Mouse (Mus musculus): Measurements from ENCODE around the gene Vamp8. TPM values are rescaled to one million over a fixed set of nuclear protein-coding genes. Genes with fewer than 3 reads are reported as not detected.

The Vamp8 gene
- 30.4 TPM for polyA plus RNA-seq (2015; fragmentation: Illumina TruSeq; extraction: RNeasy Lipid Tissue Mini Kit (QIAGEN cat#74804); ENCODE audit: low read depth, low replicate concordance)

GRCm38 (mm10) chr6:72389941-72390771 is at the start of gene Vamp8:
Gene Vamp8 (minus strand): TSS chr6:72390703.

GRCm38 (mm10) chr6:72439355-72440185 is 49.1 kb upstream of the Vamp8 start, which contains the start of gene Mat2a:
Gene Mat2a (minus strand): TSS chr6:72439558.

GRCm38 (mm10) chr6:72414076-72414756 is 23.7 kb upstream of the Vamp8 start, which contains the start of gene Ggcx:
Gene Ggcx (plus strand): TSS chr6:72414308.

GRCm38 (mm10) chr6:72380131-72380770 is 10.3 kb downstream of the Vamp8 start, which contains the start of gene Vamp5:
Gene Vamp5 (minus strand): TSS chr6:72380468.

GRCm38 (mm10) chr6:72366844-72367443 is 23.6 kb downstream of the Vamp8 start, which contains the start of gene Rnf181:
Gene Rnf181 (minus strand): TSS chr6:72366956.

GRCm38 (mm10) chr6:72355066-72355911 is 35.2 kb downstream of the Vamp8 start, which contains the start of gene Tmem150a:
Gene Tmem150a (plus strand): TSS chr6:72355447.

GRCm38 (mm10) chr6:72347166-72347941 is 43.1 kb downstream of the Vamp8 start, which contains the start of gene 0610030E20Rik:
Gene 0610030E20Rik (plus strand): TSS chr6:72347317.

GRCm38 (mm10) chr6:72345074-72345567 is 45.4 kb downstream of the Vamp8 start, which contains the start of gene Usp39:
Gene Usp39 (minus strand): TSS chr6:72345184.

Other genes starting within 250 kb of the Vamp8 start
- 1.9 TPM for gene Atoh8, start 155.1 kb downstream of the Vamp8 start, polyA plus RNA-seq (2015; fragmentation: Illumina TruSeq; extraction: RNeasy Lipid Tissue Mini Kit (QIAGEN cat#74804); ENCODE audit: low read depth, low replicate concordance)
- gene Sftpb, start 86.1 kb downstream of the Vamp8 start, polyA plus RNA-seq (2015; fragmentation: Illumina TruSeq; extraction: RNeasy Lipid Tissue Mini Kit (QIAGEN cat#74804); ENCODE audit: low read depth, low replicate concordance) = not detected
- 31.3 TPM for gene Usp39, start 45.5 kb downstream of the Vamp8 start, polyA plus RNA-seq (2015; fragmentation: Illumina TruSeq; extraction: RNeasy Lipid Tissue Mini Kit (QIAGEN cat#74804); ENCODE audit: low read depth, low replicate concordance)
- gene 0610030E20Rik, start 43.4 kb downstream of the Vamp8 start, polyA plus RNA-seq (2015; fragmentation: Illumina TruSeq; extraction: RNeasy Lipid Tissue Mini Kit (QIAGEN cat#74804); ENCODE audit: low read depth, low replicate concordance) = 14.6 TPM
- gene Tmem150a, start 35.3 kb downstream of the Vamp8 start, polyA plus RNA-seq (2015; fragmentation: Illumina TruSeq; extraction: RNeasy Lipid Tissue Mini Kit (QIAGEN cat#74804); ENCODE audit: low read depth, low replicate concordance) = 11.2 TPM
- gene Rnf181, start 23.7 kb downstream of the Vamp8 start, polyA plus RNA-seq (2015; fragmentation: Illumina TruSeq; extraction: RNeasy Lipid Tissue Mini Kit (QIAGEN cat#74804); ENCODE audit: low read depth, low replicate concordance) = 108 TPM
- 11.3 TPM for gene Vamp5, start 10.2 kb downstream of the Vamp8 start, polyA plus RNA-seq (2015; fragmentation: Illumina TruSeq; extraction: RNeasy Lipid Tissue Mini Kit (QIAGEN cat#74804); ENCODE audit: low read depth, low replicate concordance)
- gene Ggcx, start 23.6 kb upstream of the Vamp8 start, polyA plus RNA-seq (2015; fragmentation: Illumina TruSeq; extraction: RNeasy Lipid Tissue Mini Kit (QIAGEN cat#74804); ENCODE audit: low read depth, low replicate concordance) = 14.7 TPM
- gene Mat2a, start 48.9 kb upstream of the Vamp8 start, polyA plus RNA-seq (2015; fragmentation: Illumina TruSeq; extraction: RNeasy Lipid Tissue Mini Kit (QIAGEN cat#74804); ENCODE audit: low read depth, low replicate concordance) = 187 TPM
- 1.2 TPM for gene Sh2d6, start 131.0 kb upstream of the Vamp8 start, polyA plus RNA-seq (2015; fragmentation: Illumina TruSeq; extraction: RNeasy Lipid Tissue Mini Kit (QIAGEN cat#74804); ENCODE audit: low read depth, low replicate concordance)
- gene Capg, start 153.7 kb upstream of the Vamp8 start, polyA plus RNA-seq (2015; fragmentation: Illumina TruSeq; extraction: RNeasy Lipid Tissue Mini Kit (QIAGEN cat#74804); ENCODE audit: low read depth, low replicate concordance) = 4.8 TPM
- gene Elmod3, start 207.7 kb upstream of the Vamp8 start, polyA plus RNA-seq (2015; fragmentation: Illumina TruSeq; extraction: RNeasy Lipid Tissue Mini Kit (QIAGEN cat#74804); ENCODE audit: low read depth, low replicate concordance) = 22.8 TPM
- 10.8 TPM for gene Retsat, start 207.8 kb upstream of the Vamp8 start, polyA plus RNA-seq (2015; fragmentation: Illumina TruSeq; extraction: RNeasy Lipid Tissue Mini Kit (QIAGEN cat#74804); ENCODE audit: low read depth, low replicate concordance)
- 91.4 TPM for gene Tgoln1, start 226.3 kb upstream of the Vamp8 start, polyA plus RNA-seq (2015; fragmentation: Illumina TruSeq; extraction: RNeasy Lipid Tissue Mini Kit (QIAGEN cat#74804); ENCODE audit: low read depth, low replicate concordance)

All from brain, adult 10 weeks (tissue).